9 mouse cellular contexts compared by ENCODE assay signal in genomic region chr16:62646113-62646512, GRCm38 (mm10).
DNase-seq lines count a peak whose midpoint lies in the region; ATAC-seq lines count a peak whose summit lies in the region.
"Had no signal": no experiment of that assay in that cellular context is flagged by ENCODE, and none has a peak within 500 bp of the region (broad histone marks: within the 10 kb centered on the region; RNA-seq: fewer than 3 reads in every experiment).

No protein-coding gene starts in this region.

- no peaks in the 10 kb centered on the region for H3K9me3 ChIP-seq in heart, embryonic 10.5 days
- H3K9me3 ChIP-seq in hindbrain, embryonic 16.5 days (ENCODE audit: control insufficient read depth, low read length), result no peaks in the 10 kb centered on the region

- H3K4me1 ChIP-seq in heart, embryonic 10.5 days, result no peaks in the 10 kb centered on the region
- peaks cover 2% of the 10 kb centered on the region; the same call in 1 of the 2 replicates for H3K4me1 ChIP-seq in hindbrain, embryonic 16.5 days (ENCODE audit: control insufficient read depth, insufficient read depth, low read depth, low read length)

- WGBS in heart, embryonic 10.5 days, result 78% methylated on average over 1 of the region's 1 CpGs
- WGBS in hindbrain, embryonic 16.5 days, result 92% methylated on average over 1 of the region's 1 CpGs

- H3K27me3 ChIP-seq in heart, embryonic 10.5 days (ENCODE audit: insufficient read depth, poor library complexity, severe bottlenecking), result no peaks in the 10 kb centered on the region
- H3K27me3 ChIP-seq in hindbrain, embryonic 16.5 days (replicated peaks; ENCODE audit: control insufficient read depth, insufficient read depth, low read length), result no peaks in the 10 kb centered on the region

- H3K4me2 ChIP-seq in hindbrain, embryonic 16.5 days (ENCODE audit: low read length), result no peak overlapping the region

- no peak overlapping the region for H3K27ac ChIP-seq in heart, embryonic 10.5 days
- no peak overlapping the region for H3K27ac ChIP-seq in hindbrain, embryonic 16.5 days (ENCODE audit: low read depth, low read length)

- no peak overlapping the region for H3K9ac ChIP-seq in hindbrain, embryonic 16.5 days (ENCODE audit: low read depth, low read length)

- peak; percentile 64; the same call in 1 of the 2 replicates for ATAC-seq in hindbrain, embryonic 16.5 days
- no peak for ATAC-seq in erythroid progenitor cell, adult 5-6 weeks (replicated peaks; ENCODE audit: low FRiP score, poor library complexity, severe bottlenecking)

- H3K36me3 ChIP-seq in heart, embryonic 10.5 days, result no peaks in the 10 kb centered on the region
- no peaks in the 10 kb centered on the region for H3K36me3 ChIP-seq in hindbrain, embryonic 16.5 days (ENCODE audit: control insufficient read depth, insufficient read depth, low read length)

- H3K4me3 ChIP-seq in heart, embryonic 10.5 days, result no peak overlapping the region
- no peak overlapping the region for H3K4me3 ChIP-seq in hindbrain, embryonic 16.5 days (ENCODE audit: low read length)
- H3K4me3 ChIP-seq: myocyte had no signal

- peak; percentile 4 for DNase-seq in heart, postnatal 4 days
- DNase-seq in heart, embryonic 10.5 days (ENCODE audit: low spot score), result no peak
- peak; percentile 62 for DNase-seq in 3T3-L1 (ENCODE audit: low read depth, low spot score)
- peak; percentile 42 for DNase-seq in NIH3T3 (ENCODE audit: low read depth)
- DNase-seq in adrenal gland, postnatal 36 days, result no peak
- DNase-seq in layer of hippocampus, adult 9-11 months, result no peak

Comparison
In these comparisons a context has a peak if more than half of its experiments do, and no peak if none do; other contexts are left out.
1. DNase-seq: peak in heart, postnatal 4 days (single experiment), 3T3-L1 (single experiment) and NIH3T3 (single experiment); none in heart, embryonic 10.5 days (single experiment), adrenal gland, postnatal 36 days (0 of 2) and layer of hippocampus, adult 9-11 months (single experiment).